Mouse (Mus musculus): ENCODE data around the gene Gorasp1.

Gene Gorasp1

GRCm38 (mm10) chr9:119937005-119937773, at the start of gene Gorasp1, which contains the start of gene Ttc21a:
Gene Gorasp1 (minus strand): TSS chr9:119937565.
Gene Ttc21a (plus strand): TSS chr9:119937606.
- peak; percentile 96 for DNase-seq (ENCODE audit: low read depth, low spot score)

GRCm38 (mm10) chr9:119985881-119986574, 48.7 kb upstream of the Gorasp1 start:
- DNase-seq (ENCODE audit: low read depth, low spot score) = peak; percentile 54

- DNase-seq (ENCODE audit: low read depth, low spot score) = peak; percentile 48
These were observed 47.2 kb upstream of the Gorasp1 start, which contains the start of gene Csrnp1 for GRCm38 (mm10) chr9:119984536-119985011. Gene Csrnp1 (minus strand): TSS chr9:119984658.

- DNase-seq (ENCODE audit: low read depth, low spot score) = peak; percentile 74
These were observed 46.5 kb upstream of the Gorasp1 start for GRCm38 (mm10) chr9:119983585-119984535.

- no peak for DNase-seq (ENCODE audit: low read depth, low spot score)
These were observed 45.7 kb upstream of the Gorasp1 start for GRCm38 (mm10) chr9:119982956-119983551.

GRCm38 (mm10) chr9:119982241-119982811, 45.0 kb upstream of the Gorasp1 start:
- peak; percentile 51 for DNase-seq (ENCODE audit: low read depth, low spot score)

- peak; percentile 83 for DNase-seq (ENCODE audit: low read depth, low spot score)
These were observed 44.1 kb upstream of the Gorasp1 start for GRCm38 (mm10) chr9:119981183-119982179.

- no peak for DNase-seq (ENCODE audit: low read depth, low spot score)
These were observed 43.4 kb upstream of the Gorasp1 start for GRCm38 (mm10) chr9:119980770-119981182.

- no peak for DNase-seq (ENCODE audit: low read depth, low spot score)
These were observed 42.4 kb upstream of the Gorasp1 start for GRCm38 (mm10) chr9:119979749-119980148.

- no peak for DNase-seq (ENCODE audit: low read depth, low spot score)
These were observed 41.6 kb upstream of the Gorasp1 start for GRCm38 (mm10) chr9:119978811-119979441.

- no peak for DNase-seq (ENCODE audit: low read depth, low spot score)
These were observed 40.9 kb upstream of the Gorasp1 start for GRCm38 (mm10) chr9:119978151-119978810.

- no peak for DNase-seq (ENCODE audit: low read depth, low spot score)
These were observed 40.2 kb upstream of the Gorasp1 start for GRCm38 (mm10) chr9:119977557-119978060.

- no peak for DNase-seq (ENCODE audit: low read depth, low spot score)
These were observed 39.6 kb upstream of the Gorasp1 start for GRCm38 (mm10) chr9:119976704-119977556.

GRCm38 (mm10) chr9:119975286-119975685, 37.9 kb upstream of the Gorasp1 start:
- no peak for DNase-seq (ENCODE audit: low read depth, low spot score)

GRCm38 (mm10) chr9:119974609-119975008, 37.2 kb upstream of the Gorasp1 start:
- DNase-seq (ENCODE audit: low read depth, low spot score) = no peak

GRCm38 (mm10) chr9:119973869-119974520, 36.6 kb upstream of the Gorasp1 start:
- DNase-seq (ENCODE audit: low read depth, low spot score) = no peak

- no peak for DNase-seq (ENCODE audit: low read depth, low spot score)
These were observed 35.9 kb upstream of the Gorasp1 start for GRCm38 (mm10) chr9:119973281-119973680.
